In the genomic region with DNA sequence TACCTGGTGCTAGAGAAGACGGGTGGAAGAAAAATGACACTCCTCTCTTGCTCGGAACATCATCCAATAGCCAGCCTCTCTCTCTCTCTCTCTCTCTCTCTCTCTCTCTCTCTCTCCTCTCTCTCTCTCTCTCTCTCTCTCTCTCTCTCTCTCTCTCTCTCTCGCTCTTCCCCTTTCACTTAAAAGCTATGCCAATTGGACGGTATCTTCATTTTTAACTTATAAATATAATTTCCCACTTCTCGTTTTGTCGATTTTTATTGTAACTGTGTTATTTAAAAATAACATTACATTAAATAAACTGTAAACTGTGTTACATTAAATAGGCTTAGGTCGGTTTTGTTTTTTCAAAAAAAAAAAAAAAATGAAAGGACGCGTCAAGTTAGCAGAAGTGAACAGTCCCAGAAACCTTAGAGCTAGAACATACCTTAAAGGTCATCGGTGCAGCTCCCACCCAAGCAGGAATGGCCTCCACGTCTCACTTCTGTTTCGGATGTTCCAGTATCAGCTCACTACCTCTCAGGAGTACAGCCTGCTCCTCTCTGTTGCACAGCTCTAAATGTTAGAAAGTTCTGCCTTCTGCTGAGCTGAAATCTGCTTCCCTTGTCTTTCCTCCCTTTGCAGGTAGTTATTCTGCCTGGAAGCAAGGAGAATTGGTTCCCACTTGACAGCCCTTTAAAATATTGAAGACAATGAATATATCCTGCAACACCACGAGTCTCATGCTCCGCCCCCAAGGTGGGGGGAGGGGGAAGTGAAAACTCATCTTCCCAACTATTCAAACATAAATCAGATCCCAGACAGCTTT, we compare ENCODE assay signal across 1 mouse cellular context.
TF ChIP-seq lines count a peak whose summit lies in the region.

Gene Gapvd1 (minus strand): TSS at position 682 of the 808 bp plus-strand sequence.

TF ChIP-seq in CH12.LX, 34 proteins besides CTCF, POLR2A, EP300 and RAD21 (continued from another document):
- TF ChIP-seq MYC (IDR thresholded peaks at IDR 0.05; ENCODE audit: low read depth, low read length), result peak; percentile 76
- 0 out of 2 replicates have a peak, but pooled peaks have one; percentile 30 for TF ChIP-seq E2F4 (IDR thresholded peaks at IDR 0.05; ENCODE audit: insufficient replicate concordance, low read depth, low read length)
- 0 out of 2 replicates have a peak, but pooled peaks have one; percentile 45 for TF ChIP-seq TBP (conservative IDR thresholded peaks at IDR 0.05; ENCODE audit: low read depth, low read length)
- TF ChIP-seq JUND (conservative IDR thresholded peaks at IDR 0.05; ENCODE audit: low read depth, low read length), result no peak; the same call in 1 of the 2 replicates
- 0 out of 2 replicates have a peak, but pooled peaks have one; percentile 30 for TF ChIP-seq CHD1 (IDR thresholded peaks at IDR 0.05; ENCODE audit: low read depth, low read length)
TF ChIP-seq in CH12.LX: peak in this region for 6.
